Mouse (Mus musculus) CH12.LX (cell line): ENCODE results near the gene Eml6.

Experiments used
- CHD1 ChIP-seq: IDR thresholded peaks from 2 replicates; pipeline ENCODE4 v1.6.1; 2012; ENCODE audit warnings: low read depth, low read length, improper control_type of control experiment, inconsistent platforms
- CTCF ChIP-seq, 2 experiments: IDR thresholded peaks in 1 of 2; conservative IDR thresholded peaks in 1 of 2; 2 replicates each; pipeline ENCODE4 v1.5.1; 2011 to 2012; ENCODE audit warnings: low read depth in 2 of 2, low read length in 2 of 2, improper control_type of control experiment in 1 of 2, inconsistent platforms in 1 of 2, mild to moderate bottlenecking in 1 of 2, moderate library complexity in 1 of 2
- ETS1 ChIP-seq: conservative IDR thresholded peaks from 2 replicates; pipeline ENCODE4 v1.6.1; 2012; ENCODE audit warnings: low read depth, mild to moderate bottlenecking, inconsistent platforms, low read length, improper control_type of control experiment, moderate library complexity
- MAZ ChIP-seq: IDR thresholded peaks from 2 replicates; pipeline ENCODE4 v1.6.1; 2012; ENCODE audit warnings: low read depth, mild to moderate bottlenecking, inconsistent platforms, low read length, improper control_type of control experiment, moderate library complexity
- POLR2A ChIP-seq: IDR thresholded peaks from 2 replicates; pipeline ENCODE4 v1.6.1; 2011; ENCODE audit warnings: low read depth, mild to moderate bottlenecking, improper control_type of control experiment, low read length
- RCOR1 ChIP-seq: conservative IDR thresholded peaks from 2 replicates; pipeline ENCODE4 v1.6.1; 2012; ENCODE audit warnings: low read depth, mild to moderate bottlenecking, inconsistent platforms, low read length, improper control_type of control experiment
- SIN3A ChIP-seq: IDR thresholded peaks from 2 replicates; pipeline ENCODE4 v1.6.1; 2012; ENCODE audit warnings: low read length, improper control_type of control experiment, inconsistent platforms
- UBTF ChIP-seq: IDR thresholded peaks from 2 replicates; pipeline ENCODE4 v1.6.1; 2012; ENCODE audit warnings: low read depth, mild to moderate bottlenecking, inconsistent platforms, low read length, improper control_type of control experiment, moderate library complexity
- ZNF384 ChIP-seq: IDR thresholded peaks from 2 replicates; pipeline ENCODE4 v1.6.1; 2012; ENCODE audit warnings: low read depth, low read length, improper control_type of control experiment, inconsistent platforms

GRCm38 (mm10) chr11:29765063-29765462 is 260.8 kb downstream of the Eml6 start:
- no peak for TF ChIP-seq MAZ
- no peak for TF ChIP-seq SIN3A
- TF ChIP-seq UBTF = no peak
- TF ChIP-seq CTCF (conservative IDR thresholded peaks at IDR 0.05 in 1 of 2, IDR thresholded peaks at IDR 0.05 in 1 of 2; ENCODE audit: low read depth in 2 of 2, low read length in 2 of 2) = no peak
- TF ChIP-seq ZNF384 = no peak
- no peak for TF ChIP-seq POLR2A
- TF ChIP-seq RCOR1 = no peak
- no peak for TF ChIP-seq CHD1
- no peak for TF ChIP-seq ETS1
